Mouse (Mus musculus): Measurements from ENCODE around the gene Syde1.
"Not testable (repeated sequence)": the region's sequence is repeated elsewhere in the genome, so short reads cannot be mapped to it uniquely, and the experiment has no call there.

Syde1 gene

GRCm38 (mm10) chr10:78591406-78592328 is at the start of gene Syde1:
Gene Syde1, minus strand, starts transcription at chr10:78591964.
- peak; percentile 85 for DNase-seq (ENCODE audit: low read depth)

- peak; percentile 58 for DNase-seq (ENCODE audit: low read depth)
Measured at GRCm38 (mm10) chr10:78632311-78632710, 40.5 kb upstream of the Syde1 start.

GRCm38 (mm10) chr10:78630194-78630593 is 38.4 kb upstream of the Syde1 start:
- DNase-seq (ENCODE audit: low read depth), result peak; percentile 30

GRCm38 (mm10) chr10:78623143-78623542 is 31.4 kb upstream of the Syde1 start:
- not testable (repeated sequence) for DNase-seq (ENCODE audit: low read depth)

GRCm38 (mm10) chr10:78617974-78618373 is 26.2 kb upstream of the Syde1 start, which contains the start of gene Olfr1357:
Gene Olfr1357, minus strand, starts transcription at chr10:78618074.
- DNase-seq (ENCODE audit: low read depth), result no peak

GRCm38 (mm10) chr10:78607602-78608001 is 15.8 kb upstream of the Syde1 start:
- DNase-seq (ENCODE audit: low read depth), result peak; percentile 76

GRCm38 (mm10) chr10:78605080-78605479 is 13.3 kb upstream of the Syde1 start:
- DNase-seq (ENCODE audit: low read depth), result peak; percentile 87

GRCm38 (mm10) chr10:78599865-78600264 is 8.1 kb upstream of the Syde1 start:
- no peak for DNase-seq (ENCODE audit: low read depth)

- no peak for DNase-seq (ENCODE audit: low read depth)
Measured at GRCm38 (mm10) chr10:78594566-78594965, 2.8 kb upstream of the Syde1 start.

- peak; percentile 57 for DNase-seq (ENCODE audit: low read depth)
Measured at GRCm38 (mm10) chr10:78594157-78594556, 2.4 kb upstream of the Syde1 start.

GRCm38 (mm10) chr10:78593736-78594135 is 2.0 kb upstream of the Syde1 start:
- no peak for DNase-seq (ENCODE audit: low read depth)

GRCm38 (mm10) chr10:78592856-78593379 is 1.2 kb upstream of the Syde1 start:
- no peak for DNase-seq (ENCODE audit: low read depth)

- peak; percentile 84 for DNase-seq (ENCODE audit: low read depth)
Measured at GRCm38 (mm10) chr10:78590744-78591143, 1.0 kb downstream of the Syde1 start.

GRCm38 (mm10) chr10:78589901-78590300 is 1.9 kb downstream of the Syde1 start:
- no peak for DNase-seq (ENCODE audit: low read depth)

- no peak for DNase-seq (ENCODE audit: low read depth)
Measured at GRCm38 (mm10) chr10:78589291-78589690, 2.5 kb downstream of the Syde1 start.

- DNase-seq (ENCODE audit: low read depth), result no peak
Measured at GRCm38 (mm10) chr10:78586026-78586425, 5.7 kb downstream of the Syde1 start.

GRCm38 (mm10) chr10:78585606-78586005 is 6.2 kb downstream of the Syde1 start:
- no peak for DNase-seq (ENCODE audit: low read depth)

GRCm38 (mm10) chr10:78584996-78585395 is 6.8 kb downstream of the Syde1 start:
- DNase-seq (ENCODE audit: low read depth), result no peak

- DNase-seq (ENCODE audit: low read depth), result no peak
Measured at GRCm38 (mm10) chr10:78583939-78584338, 7.8 kb downstream of the Syde1 start.

- DNase-seq (ENCODE audit: low read depth), result no peak
Measured at GRCm38 (mm10) chr10:78583347-78583746, 8.4 kb downstream of the Syde1 start.

- DNase-seq (ENCODE audit: low read depth), result no peak
Measured at GRCm38 (mm10) chr10:78581121-78581520, 10.6 kb downstream of the Syde1 start.

GRCm38 (mm10) chr10:78578204-78578603 is 13.6 kb downstream of the Syde1 start:
- no peak for DNase-seq (ENCODE audit: low read depth)

GRCm38 (mm10) chr10:78576435-78577184 is 15.2 kb downstream of the Syde1 start:
- no peak for DNase-seq (ENCODE audit: low read depth)
